Mouse (Mus musculus) liver, embryonic 14.5 days (tissue): ENCODE results near the gene Ly6g6d.

ENCODE experiments used
- CTCF ChIP-seq: IDR thresholded peaks from 2 replicates; pipeline ENCODE4 v1.5.1; 2016; ENCODE audit warnings: antibody characterized with exemption, low read depth, control low read depth
- EP300 ChIP-seq: IDR thresholded peaks from 2 replicates; pipeline ENCODE4 v1.6.1; 2016; ENCODE audit warnings: antibody characterized with exemption, low read depth

- no peak for TF ChIP-seq EP300
- TF ChIP-seq CTCF = no peak
Measured at GRCm38 (mm10) chr17:35092403-35093198, 14.7 kb upstream of the Ly6g6d start.
